Mouse (Mus musculus): ENCODE results near the gene Hmg20b.

Hmg20b gene

GRCm38 (mm10) chr10:81304597-81305238 is 45.6 kb downstream of the Hmg20b start:
- no peak for DNase-seq (ENCODE audit: low spot score)

GRCm38 (mm10) chr10:81303761-81304160 is 46.5 kb downstream of the Hmg20b start:
- DNase-seq (ENCODE audit: low spot score): no peak

GRCm38 (mm10) chr10:81303258-81303657 is 47.0 kb downstream of the Hmg20b start:
- DNase-seq (ENCODE audit: low spot score): no peak

GRCm38 (mm10) chr10:81302781-81303218 is 47.5 kb downstream of the Hmg20b start:
- DNase-seq (ENCODE audit: low spot score): no peak

- DNase-seq (ENCODE audit: low spot score): no peak
Observed at GRCm38 (mm10) chr10:81302288-81302687, 48.0 kb downstream of the Hmg20b start.

- DNase-seq (ENCODE audit: low spot score): no peak
Observed at GRCm38 (mm10) chr10:81301321-81301720, 49.0 kb downstream of the Hmg20b start.

- no peak for DNase-seq (ENCODE audit: low spot score)
Observed at GRCm38 (mm10) chr10:81300352-81300907, 49.9 kb downstream of the Hmg20b start.

GRCm38 (mm10) chr10:81299585-81300351 is 50.5 kb downstream of the Hmg20b start:
- DNase-seq (ENCODE audit: low spot score): no peak

- no peak for DNase-seq (ENCODE audit: low spot score)
Observed at GRCm38 (mm10) chr10:81298369-81299100, 51.7 kb downstream of the Hmg20b start.

GRCm38 (mm10) chr10:81297845-81298244 is 52.4 kb downstream of the Hmg20b start:
- no peak for DNase-seq (ENCODE audit: low spot score)

GRCm38 (mm10) chr10:81297246-81297645 is 53.0 kb downstream of the Hmg20b start:
- DNase-seq (ENCODE audit: low spot score): no peak

All from left cerebral cortex, adult 11 months (tissue).